Mouse (Mus musculus) kidney, embryonic 16.5 days (tissue): ENCODE results near the gene Ccdc110. TPM values are rescaled to one million over a fixed set of nuclear protein-coding genes. Genes with fewer than 3 reads are reported as not detected.

Source experiments
- ATAC-seq: fragments of 200-750 bp; cut with Nextera tagmentation; 2 replicates; pipeline ENCODE4 v1.8.0; 2017; ENCODE audit warnings: moderate TSS enrichment; ENCODE audit not compliant: low FRiP score, low TSS enrichment
- H3K27ac ChIP-seq: fragments of 300-500 bp; sonication (generic); 2 replicates; pipeline ENCODE4 v1.5.1; 2014; ENCODE audit warnings: low read length
- H3K27me3 ChIP-seq: fragments of 300-500 bp; sonication (generic); 2 replicates; pipeline ENCODE4 v1.6.1; 2014; ENCODE audit warnings: low read length, control low read depth, mixed read lengths; ENCODE audit not compliant: insufficient read depth
- H3K36me3 ChIP-seq: fragments of 300-500 bp; sonication (generic); 2 replicates; pipeline ENCODE4 v1.6.1; 2014; ENCODE audit warnings: low read length, control low read depth, mixed read lengths; ENCODE audit not compliant: insufficient read depth
- H3K4me1 ChIP-seq: fragments of 300-500 bp; sonication (generic); 2 replicates; pipeline ENCODE4 v1.6.1; 2014; ENCODE audit warnings: low read length, control low read depth, mixed read lengths; ENCODE audit not compliant: insufficient read depth
- H3K4me2 ChIP-seq: fragments of 300-500 bp; sonication (generic); replicated peaks from 2 replicates; pipeline ENCODE4 v1.6.1; 2014; ENCODE audit warnings: low read depth, low read length
- H3K4me3 ChIP-seq: fragments of 300-500 bp; sonication (generic); 2 replicates; pipeline ENCODE4 v1.5.1; 2014; ENCODE audit warnings: mild to moderate bottlenecking, low read length
- H3K9ac ChIP-seq: fragments of 300-500 bp; sonication (generic); replicated peaks from 2 replicates; pipeline ENCODE4 v1.6.1; 2014; ENCODE audit warnings: low read length
- H3K9me3 ChIP-seq: fragments of 300-500 bp; sonication (generic); 2 replicates; pipeline ENCODE4 v1.6.1; 2016; ENCODE audit warnings: low read length, control low read depth
- WGBS: fragments of 180-500 bp; shearing (Covaris S2); extraction: QIAGEN DNeasy Blood & Tissue Kit; methylation state at CpG from one replicate; pipeline ENCODE4 v1.1.7; 2014; 5-methylcytosine and 5-hydroxymethylcytosine counted together
- polyA plus RNA-seq: library from polyadenylated mRNA; unstranded; fragments of >200 nt; fragmentation: Nextera tagmentation; extraction: Ambion mirVana; gene quantifications from 2 replicates; pipeline ENCODE4 v1.2.1, GENCODE M21; 2015

Gene Ccdc110
- polyA plus RNA-seq, 1 experiment from 2014 or later, result not detected

- WGBS, result 32% methylated on average over 11 of the region's 11 CpGs
- H3K4me2 ChIP-seq, result peak overlapping the region; percentile 34
- peak overlapping the region; percentile 44 for H3K27ac ChIP-seq
- ATAC-seq, result peak; percentile 57
- H3K9me3 ChIP-seq, result no peaks in the 10 kb centered on the region
- no peaks in the 10 kb centered on the region for H3K36me3 ChIP-seq
- H3K27me3 ChIP-seq, result no peaks in the 10 kb centered on the region
- H3K4me1 ChIP-seq, result peaks cover 6% of the 10 kb centered on the region; the same call in 1 of the 2 replicates
- H3K4me3 ChIP-seq, result no peak overlapping the region
- no peak overlapping the region for H3K9ac ChIP-seq
Observed at GRCm38 (mm10) chr8:45913707-45914106, 20.7 kb upstream of the Ccdc110 start.

GRCm38 (mm10) chr8:45916496-45916895, 17.9 kb upstream of the Ccdc110 start:
- no peak overlapping the region for H3K4me3 ChIP-seq
- no peak overlapping the region for H3K9ac ChIP-seq
- H3K4me2 ChIP-seq, result no peak overlapping the region
- no peaks in the 10 kb centered on the region for H3K9me3 ChIP-seq
- H3K27me3 ChIP-seq, result no peaks in the 10 kb centered on the region
- H3K4me1 ChIP-seq, result 0 out of 2 replicates have a peak, but pooled peaks cover 3% of the 10 kb centered on the region
- no peak for ATAC-seq
- peak overlapping the region; percentile 49; the same call in 1 of the 2 replicates for H3K27ac ChIP-seq
- 81% methylated on average over 3 of the region's 3 CpGs for WGBS
- H3K36me3 ChIP-seq, result no peaks in the 10 kb centered on the region

- Histone ChIP-seq H3K4me3 (peak overlapping the region; percentile 27), H3K9me3 (no peaks in the 10 kb centered on the region), H3K4me1 (0 out of 2 replicates have a peak, but pooled peaks cover 3% of the 10 kb centered on the region), H3K9ac (no peak overlapping the region), H3K4me2 (peak overlapping the region; percentile 37), H3K36me3 (no peaks in the 10 kb centered on the region), H3K27ac (peak overlapping the region; percentile 49; the same call in 1 of the 2 replicates), H3K27me3 (no peaks in the 10 kb centered on the region)
- WGBS, result 39% methylated on average over 20 of the region's 20 CpGs
- ATAC-seq, result peak; percentile 56; the same call in 1 of the 2 replicates
Observed at GRCm38 (mm10) chr8:45917040-45917679, 17.3 kb upstream of the Ccdc110 start.

- Histone ChIP-seq H3K4me3 (no peak overlapping the region), H3K27ac (no peak overlapping the region), H3K4me1 (0 out of 2 replicates have a peak, but pooled peaks cover 3% of the 10 kb centered on the region), H3K4me2 (no peak overlapping the region), H3K9me3 (no peaks in the 10 kb centered on the region), H3K27me3 (no peaks in the 10 kb centered on the region), H3K9ac (no peak overlapping the region), H3K36me3 (no peaks in the 10 kb centered on the region)
- no peak for ATAC-seq
- WGBS, result 86% methylated on average over 15 of the region's 15 CpGs
Observed at GRCm38 (mm10) chr8:45918891-45919290, 15.5 kb upstream of the Ccdc110 start.

GRCm38 (mm10) chr8:45920392-45920791, 14.0 kb upstream of the Ccdc110 start:
- Histone ChIP-seq H3K27ac (no peak overlapping the region), H3K9ac (no peak overlapping the region), H3K9me3 (no peaks in the 10 kb centered on the region), H3K4me2 (no peak overlapping the region), H3K27me3 (no peaks in the 10 kb centered on the region), H3K36me3 (no peaks in the 10 kb centered on the region), H3K4me3 (no peak overlapping the region), H3K4me1 (0 out of 2 replicates have a peak, but pooled peaks cover 3% of the 10 kb centered on the region)
- 82% methylated on average over 7 of the region's 7 CpGs for WGBS
- ATAC-seq, result no peak

- H3K27ac ChIP-seq, result no peak overlapping the region
- no peaks in the 10 kb centered on the region for H3K27me3 ChIP-seq
- H3K4me2 ChIP-seq, result no peak overlapping the region
- H3K9me3 ChIP-seq, result no peaks in the 10 kb centered on the region
- 94% methylated on average over 7 of the region's 7 CpGs for WGBS
- ATAC-seq, result no peak
- H3K4me1 ChIP-seq, result no peaks in the 10 kb centered on the region
- H3K36me3 ChIP-seq, result no peaks in the 10 kb centered on the region
- no peak overlapping the region for H3K9ac ChIP-seq
- no peak overlapping the region for H3K4me3 ChIP-seq
Observed at GRCm38 (mm10) chr8:45922116-45922515, 12.3 kb upstream of the Ccdc110 start.

- Histone ChIP-seq H3K9me3 (no peaks in the 10 kb centered on the region), H3K27me3 (no peaks in the 10 kb centered on the region), H3K4me3 (no peak overlapping the region), H3K4me1 (no peaks in the 10 kb centered on the region), H3K36me3 (no peaks in the 10 kb centered on the region), H3K4me2 (no peak overlapping the region), H3K27ac (no peak overlapping the region), H3K9ac (no peak overlapping the region)
- 92% methylated on average over 9 of the region's 9 CpGs for WGBS
- ATAC-seq, result no peak
Observed at GRCm38 (mm10) chr8:45936986-45937385, 2.6 kb downstream of the Ccdc110 start.

GRCm38 (mm10) chr8:45946283-45946682, 11.9 kb downstream of the Ccdc110 start:
- Histone ChIP-seq H3K27ac (no peak overlapping the region), H3K9me3 (no peaks in the 10 kb centered on the region), H3K36me3 (no peaks in the 10 kb centered on the region), H3K4me1 (no peaks in the 10 kb centered on the region), H3K27me3 (no peaks in the 10 kb centered on the region), H3K4me3 (no peak overlapping the region), H3K4me2 (no peak overlapping the region), H3K9ac (no peak overlapping the region)
- ATAC-seq, result no peak
- 90% methylated on average over 4 of the region's 4 CpGs for WGBS

GRCm38 (mm10) chr8:45950622-45951021, 16.2 kb downstream of the Ccdc110 start:
- WGBS, result 55% methylated on average over 2 of the region's 2 CpGs
- Histone ChIP-seq H3K9me3 (no peaks in the 10 kb centered on the region), H3K9ac (no peak overlapping the region), H3K4me2 (no peak overlapping the region), H3K4me3 (no peak overlapping the region), H3K4me1 (no peaks in the 10 kb centered on the region), H3K27ac (no peak overlapping the region), H3K27me3 (no peaks in the 10 kb centered on the region), H3K36me3 (no peaks in the 10 kb centered on the region)
- no peak for ATAC-seq

- ATAC-seq, result no peak
- peaks cover 4% of the 10 kb centered on the region for H3K36me3 ChIP-seq
- H3K9ac ChIP-seq, result no peak overlapping the region
- H3K4me2 ChIP-seq, result no peak overlapping the region
- WGBS, result 94% methylated on average over 12 of the region's 12 CpGs
- H3K27me3 ChIP-seq, result no peaks in the 10 kb centered on the region
- peaks cover 8% of the 10 kb centered on the region for H3K4me1 ChIP-seq
- no peak overlapping the region for H3K27ac ChIP-seq
- H3K9me3 ChIP-seq, result peaks cover 8% of the 10 kb centered on the region; the same call in 1 of the 2 replicates
- H3K4me3 ChIP-seq, result no peak overlapping the region
Observed at GRCm38 (mm10) chr8:45970894-45971293, 36.5 kb downstream of the Ccdc110 start.
